Mouse (Mus musculus) heart, postnatal 0 days (tissue): ENCODE results near the gene Cmtr1. TPM values are rescaled to one million over a fixed set of nuclear protein-coding genes. Genes with fewer than 3 reads are reported as not detected.
A peak's percentile ranks its signal among the peaks of the same experiment; 100 is the strongest.

Experiments
- ATAC-seq: fragments of 200-750 bp; cut with Nextera tagmentation; 2 replicates; pipeline ENCODE4 v1.8.0; 2017; ENCODE audit warnings: low read depth, moderate number of reproducible peaks, moderate library complexity; ENCODE audit not compliant: insufficient read depth
- DNase-seq: peaks from one replicate; pipeline ENCODE4 v3.0.0-alpha.2; 2016; ENCODE audit warnings: low spot score
- H3K27ac ChIP-seq: fragments of 300-500 bp; sonication (generic); 2 replicates; pipeline ENCODE4 v1.5.1; 2014; ENCODE audit warnings: low read depth, mild to moderate bottlenecking
- H3K27me3 ChIP-seq: fragments of 300-500 bp; sonication (generic); 2 replicates; pipeline ENCODE4 v1.6.1; 2014; ENCODE audit warnings: low read length, mixed read lengths; ENCODE audit not compliant: control insufficient read depth, insufficient read depth
- H3K36me3 ChIP-seq: fragments of 300-500 bp; sonication (generic); replicated peaks from 2 replicates; pipeline ENCODE4 v1.6.1; 2014; ENCODE audit warnings: low read length, mixed read lengths; ENCODE audit not compliant: control insufficient read depth, insufficient read depth
- H3K4me1 ChIP-seq: fragments of 300-500 bp; sonication (generic); 2 replicates; pipeline ENCODE4 v1.6.1; 2014; ENCODE audit warnings: antibody characterized with exemption; ENCODE audit not compliant: control insufficient read depth, insufficient read depth
- H3K4me2 ChIP-seq: fragments of 300-500 bp; sonication (generic); 2 replicates; pipeline ENCODE4 v1.6.1; 2014; ENCODE audit warnings: low read depth, mild to moderate bottlenecking, low read length, moderate library complexity
- H3K4me3 ChIP-seq: fragments of 300-500 bp; sonication (generic); 2 replicates; pipeline ENCODE4 v1.5.1; 2014; ENCODE audit warnings: low read depth, low read length
- H3K9ac ChIP-seq: fragments of 300-500 bp; sonication (generic); replicated peaks from 2 replicates; pipeline ENCODE4 v1.6.1; 2014; ENCODE audit warnings: low read depth, low read length, mixed read lengths
- H3K9me3 ChIP-seq: fragments of 300-500 bp; sonication (generic); replicated peaks from 2 replicates; pipeline ENCODE4 v1.6.1; 2016; ENCODE audit warnings: low read length; ENCODE audit not compliant: control insufficient read depth
- CTCF ChIP-seq: IDR thresholded peaks from 2 replicates; pipeline ENCODE4 v1.5.1; 2016; ENCODE audit warnings: antibody characterized with exemption, control low read depth, low read depth
- EP300 ChIP-seq: IDR thresholded peaks from 2 replicates; pipeline ENCODE4 v1.6.1; 2016; ENCODE audit warnings: antibody characterized with exemption, low read depth
- WGBS: fragments of 180-500 bp; shearing (Covaris S2); extraction: QIAGEN DNeasy Blood & Tissue Kit; methylation state at CpG from one replicate; pipeline ENCODE4 v1.1.7; 2014; 5-methylcytosine and 5-hydroxymethylcytosine counted together
- polyA plus RNA-seq: library from polyadenylated mRNA; unstranded; fragments of >200 nt; fragmentation: Nextera tagmentation; extraction: Ambion mirVana; gene quantifications from 2 replicates; pipeline ENCODE4 v1.2.1, GENCODE M21; 2015
- total RNA-seq: library from RNA; depleted of rRNA; stranded (reverse); fragments of >200 nt; gene quantifications from 2 replicates; pipeline ENCODE4 v1.2.3, GENCODE M21; 2014; ENCODE audit warnings: low replicate concordance

The Cmtr1 gene
- total and polyA plus RNA-seq, 2 experiments from 2014 or later = 72.9 to 81.4 TPM

GRCm38 (mm10) chr17:29706981-29707545 lies 46.7 kb downstream of the Cmtr1 start:
- WGBS = 84% methylated on average over 5 of the region's 5 CpGs
- no peak overlapping the region for H3K4me3 ChIP-seq
- no peaks in the 10 kb centered on the region for H3K9me3 ChIP-seq
- ATAC-seq (no peak), DNase-seq (no peak)
- H3K9ac ChIP-seq = no peak overlapping the region
- no peak overlapping the region for H3K4me2 ChIP-seq
- peaks cover 24% of the 10 kb centered on the region for H3K36me3 ChIP-seq
- H3K27me3 ChIP-seq = no peaks in the 10 kb centered on the region
- H3K27ac ChIP-seq = no peak overlapping the region
- peaks cover 27% of the 10 kb centered on the region for H3K4me1 ChIP-seq
- no peak for TF ChIP-seq EP300
- no peak for TF ChIP-seq CTCF

GRCm38 (mm10) chr17:29708783-29709182 lies 48.4 kb downstream of the Cmtr1 start:
- DNase-seq (no peak), ATAC-seq (no peak)
- Histone ChIP-seq H3K4me1 (peaks cover 27% of the 10 kb centered on the region), H3K36me3 (peaks cover 12% of the 10 kb centered on the region), H3K27ac (no peak overlapping the region), H3K4me2 (no peak overlapping the region), H3K9me3 (no peaks in the 10 kb centered on the region), H3K4me3 (no peak overlapping the region), H3K27me3 (no peaks in the 10 kb centered on the region), H3K9ac (no peak overlapping the region)
- TF ChIP-seq EP300 = no peak
- no peak for TF ChIP-seq CTCF
- WGBS = 60% methylated on average over 5 of the region's 5 CpGs

DNA sequence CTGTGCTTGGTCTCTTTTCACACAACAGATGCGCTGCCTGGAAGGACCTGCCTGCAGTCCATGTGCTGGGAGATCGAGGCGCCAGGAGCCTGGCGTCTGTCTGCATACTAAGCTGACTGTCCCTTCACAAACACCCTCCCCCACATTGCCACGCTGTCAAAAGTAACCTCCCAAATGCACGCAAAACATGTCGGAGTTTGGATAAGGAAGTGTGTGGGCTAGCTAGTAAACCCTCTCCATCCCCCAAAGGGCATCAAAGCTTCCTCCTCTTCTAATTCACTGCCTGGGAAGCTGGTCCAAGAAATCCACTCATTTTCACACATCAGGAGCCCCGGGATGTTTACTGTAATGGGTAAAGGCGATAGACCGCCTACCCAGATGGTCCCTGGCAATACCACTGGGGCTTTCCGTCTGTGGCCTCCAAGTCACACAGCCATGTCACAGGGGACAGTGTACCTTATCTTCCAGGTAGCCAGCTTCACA lies 50.2 kb downstream of the Cmtr1 start:
- H3K4me2 ChIP-seq = no peak overlapping the region
- DNase-seq (no peak), ATAC-seq (no peak)
- TF ChIP-seq CTCF (no peak), EP300 (no peak)
- peaks cover 27% of the 10 kb centered on the region for H3K4me1 ChIP-seq
- no peaks in the 10 kb centered on the region for H3K9me3 ChIP-seq
- 47% methylated on average over 11 of the region's 11 CpGs for WGBS
- H3K9ac ChIP-seq = no peak overlapping the region
- H3K27ac ChIP-seq = no peak overlapping the region
- no peaks in the 10 kb centered on the region for H3K27me3 ChIP-seq
- no peak overlapping the region for H3K4me3 ChIP-seq
- no peaks in the 10 kb centered on the region for H3K36me3 ChIP-seq

DNA sequence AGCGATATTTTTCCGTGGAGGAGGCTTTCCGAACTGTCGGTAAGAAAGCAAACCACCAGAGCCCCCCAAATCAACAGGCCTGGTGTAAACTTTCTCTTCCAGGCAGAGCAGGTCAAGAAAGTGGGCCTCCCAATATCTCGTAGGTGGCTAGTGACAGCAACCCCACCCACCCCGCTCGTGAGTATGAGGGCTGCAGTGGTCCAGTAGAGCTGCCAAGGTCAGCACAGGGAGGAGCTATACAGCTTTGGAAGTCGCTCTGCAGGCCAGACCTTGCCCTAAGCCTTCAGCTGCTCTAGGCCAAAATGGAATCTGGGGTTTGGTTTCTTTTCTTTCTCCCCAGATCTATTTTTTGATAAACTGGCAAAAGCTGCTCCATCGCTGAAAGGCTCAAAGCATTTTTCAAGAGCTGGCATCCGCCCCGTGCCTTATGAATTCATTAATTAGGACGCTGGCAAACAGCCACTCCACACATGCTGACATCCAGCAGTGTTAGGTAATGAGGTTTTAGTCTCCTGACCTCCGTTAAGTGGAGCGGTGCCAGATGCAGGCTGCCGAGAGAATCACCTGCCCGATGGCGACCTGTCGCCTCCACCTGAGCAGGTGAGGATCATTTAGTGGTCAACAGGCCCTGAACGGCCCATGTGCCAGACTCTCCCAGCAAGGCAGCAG lies 50.8 kb downstream of the Cmtr1 start:
- DNase-seq (no peak), ATAC-seq (no peak)
- 50% methylated on average over 19 of the region's 19 CpGs for WGBS
- H3K4me3 ChIP-seq = no peak overlapping the region
- H3K27me3 ChIP-seq = no peaks in the 10 kb centered on the region
- no peak overlapping the region for H3K27ac ChIP-seq
- TF ChIP-seq EP300 = no peak
- TF ChIP-seq CTCF = no peak
- no peak overlapping the region for H3K9ac ChIP-seq
- peaks cover 32% of the 10 kb centered on the region for H3K4me1 ChIP-seq
- H3K9me3 ChIP-seq = no peaks in the 10 kb centered on the region
- 0 out of 2 replicates have a peak overlapping the region, but pooled peaks have one; percentile 3 for H3K4me2 ChIP-seq
- H3K36me3 ChIP-seq = no peaks in the 10 kb centered on the region

- no peak overlapping the region for H3K9ac ChIP-seq
Measured at GRCm38 (mm10) chr17:29711745-29712431, 51.5 kb downstream of the Cmtr1 start.

More at GRCm38 (mm10) chr17:29711745-29712431, 51.5 kb downstream of the Cmtr1 start:
- ATAC-seq (no peak), DNase-seq (no peak)
- H3K4me1 ChIP-seq = peaks cover 36% of the 10 kb centered on the region
- no peak overlapping the region for H3K4me2 ChIP-seq
- no peaks in the 10 kb centered on the region for H3K27me3 ChIP-seq
- TF ChIP-seq EP300 (no peak), CTCF (no peak)
- H3K4me3 ChIP-seq = no peak overlapping the region
- WGBS = 71% methylated on average over 8 of the region's 8 CpGs
- no peaks in the 10 kb centered on the region for H3K36me3 ChIP-seq
- no peaks in the 10 kb centered on the region for H3K9me3 ChIP-seq
- no peak overlapping the region for H3K27ac ChIP-seq
